In genomic region chr3:109323447-109324300, GRCm38 (mm10) we compare ENCODE assay signal across 16 mouse cellular contexts. TPM values are rescaled to one million over a fixed set of nuclear protein-coding genes. Genes with fewer than 3 reads are reported as not detected.
DNase-seq lines count a peak whose midpoint lies in the region; ATAC-seq lines count a peak whose summit lies in the region.
"Had no signal": no experiment of that assay in that cellular context is flagged by ENCODE, and none has a peak within 500 bp of the region (broad histone marks: within the 10 kb centered on the region; RNA-seq: fewer than 3 reads in every experiment).

No protein-coding gene starts in this region.

- no peak overlapping the region for H3K4me2 ChIP-seq in midbrain, embryonic 11.5 days
- H3K4me2 ChIP-seq in forebrain, embryonic 13.5 days, result no peak overlapping the region
- H3K4me2 ChIP-seq: intestine, embryonic 15.5 days; limb, embryonic 13.5 days; neural tube, embryonic 13.5 days had no signal

- no peak overlapping the region for H3K4me3 ChIP-seq in midbrain, embryonic 11.5 days (ENCODE audit: low read depth, low read length)
- no peak overlapping the region for H3K4me3 ChIP-seq in midbrain, embryonic 10.5 days
- H3K4me3 ChIP-seq in forebrain, embryonic 13.5 days, result no peak overlapping the region
- H3K4me3 ChIP-seq: intestine, embryonic 15.5 days; limb, embryonic 13.5 days; neural tube, embryonic 13.5 days had no signal

- H3K36me3 ChIP-seq in midbrain, embryonic 11.5 days (ENCODE audit: control insufficient read depth, insufficient read depth, low read length), result no peaks in the 10 kb centered on the region
- no peaks in the 10 kb centered on the region for H3K36me3 ChIP-seq in midbrain, embryonic 10.5 days
- H3K36me3 ChIP-seq in forebrain, embryonic 13.5 days (ENCODE audit: poor library complexity, severe bottlenecking), result no peaks in the 10 kb centered on the region
- H3K36me3 ChIP-seq: intestine, embryonic 15.5 days; limb, embryonic 13.5 days; neural tube, embryonic 13.5 days had no signal

- intact Hi-C loops in left cerebral cortex, postnatal 10 days (cut with DNase I), result no loop called here

- no peaks in the 10 kb centered on the region for H3K4me1 ChIP-seq in midbrain, embryonic 11.5 days (ENCODE audit: control insufficient read depth, insufficient read depth, low read length)
- H3K4me1 ChIP-seq in midbrain, embryonic 10.5 days, result peaks cover 5% of the 10 kb centered on the region; the same call in 1 of the 2 replicates
- H3K4me1 ChIP-seq in forebrain, embryonic 13.5 days, result no peaks in the 10 kb centered on the region
- H3K4me1 ChIP-seq: intestine, embryonic 15.5 days; limb, embryonic 13.5 days; neural tube, embryonic 13.5 days had no signal

- no peaks in the 10 kb centered on the region for H3K9me3 ChIP-seq in midbrain, embryonic 11.5 days (ENCODE audit: control insufficient read depth, low read length)
- H3K9me3 ChIP-seq in midbrain, embryonic 10.5 days (replicated peaks), result no peaks in the 10 kb centered on the region
- no peaks in the 10 kb centered on the region for H3K9me3 ChIP-seq in forebrain, embryonic 13.5 days (replicated peaks)
- H3K9me3 ChIP-seq: intestine, embryonic 15.5 days; limb, embryonic 13.5 days; neural tube, embryonic 13.5 days had no signal

- ATAC-seq in midbrain, embryonic 11.5 days (ENCODE audit: low FRiP score), result 0 out of 2 replicates have a peak, but pooled peaks have one; percentile 27
- ATAC-seq in activated CD4-positive, CD25-positive, alpha-beta regulatory T cell, adult 4 months, result peak; percentile 70
- ATAC-seq in neutrophil, adult 5-6 weeks (ENCODE audit: extremely low read depth, insufficient number of reproducible peaks, low FRiP score, poor library complexity, severe bottlenecking), result peak; percentile 79
- no peak for ATAC-seq in forebrain, embryonic 13.5 days
- ATAC-seq: intestine, embryonic 15.5 days had no signal

- DNase-seq in midbrain, embryonic 11.5 days (ENCODE audit: low spot score, missing footprints), result no peak
- no peak for DNase-seq in midbrain, embryonic 10.5 days (ENCODE audit: low spot score)
- DNase-seq in left cerebral cortex, postnatal 10 days (ENCODE audit: extremely low spot score in 1 of 2, low spot score in 2 of 2), result no peak
- no peak for DNase-seq in ovary, adult 18-20 months (ENCODE audit: low spot score)
- DNase-seq: cerebellum, adult 18-20 months; heart, adult 18-20 months; kidney, postnatal 25 days; layer of hippocampus, postnatal 36 days; lung, adult 2 months; midbrain, embryonic 14.5 days had no signal

- H3K27ac ChIP-seq in midbrain, embryonic 11.5 days (ENCODE audit: low read depth, low read length), result no peak overlapping the region
- no peak overlapping the region for H3K27ac ChIP-seq in midbrain, embryonic 10.5 days (replicated peaks)
- no peak overlapping the region for H3K27ac ChIP-seq in forebrain, embryonic 13.5 days
- H3K27ac ChIP-seq: intestine, embryonic 15.5 days; limb, embryonic 13.5 days; neural tube, embryonic 13.5 days had no signal

- WGBS in midbrain, embryonic 11.5 days, result 62% methylated on average over 7 of the region's 7 CpGs
- 70% methylated on average over 7 of the region's 7 CpGs for whole genome bisulfite sequencing in midbrain, embryonic 10.5 days
- WGBS in forebrain, embryonic 13.5 days, result 64% methylated on average over 7 of the region's 7 CpGs

- H3K27me3 ChIP-seq in midbrain, embryonic 11.5 days (ENCODE audit: control insufficient read depth, insufficient read depth, low read length), result no peaks in the 10 kb centered on the region
- H3K27me3 ChIP-seq in midbrain, embryonic 10.5 days (ENCODE audit: low read depth, poor library complexity, severe bottlenecking), result no peaks in the 10 kb centered on the region
- no peaks in the 10 kb centered on the region for H3K27me3 ChIP-seq in forebrain, embryonic 13.5 days
- H3K27me3 ChIP-seq: intestine, embryonic 15.5 days; limb, embryonic 13.5 days; neural tube, embryonic 13.5 days had no signal

- no peak overlapping the region for H3K9ac ChIP-seq in midbrain, embryonic 11.5 days (ENCODE audit: low read length)
- no peak overlapping the region for H3K9ac ChIP-seq in forebrain, embryonic 13.5 days
- H3K9ac ChIP-seq: intestine, embryonic 15.5 days; limb, embryonic 13.5 days; neural tube, embryonic 13.5 days had no signal

RNA-seq across cellular contexts. Expression of gene Vav3, which starts 16.8 kb away (rescaled TPM):
- 18.4 and 18.6 TPM in 2 replicates for polyA plus RNA-seq in midbrain, embryonic 11.5 days (2014; fragmentation: Nextera tagmentation; extraction: Ambion mirVana)
- polyA plus RNA-seq in midbrain, embryonic 10.5 days (2016; fragmentation: Nextera tagmentation; extraction: Ambion mirVana), result 7.6 and 8.4 TPM in 2 replicates
- polyA plus RNA-seq in activated CD4-positive, CD25-positive, alpha-beta regulatory T cell, adult 4 months (2017; shearing (Covaris generic)), result 10 to 100 TPM in 1 of 2 experiments, 1 to 10 TPM in 1; 8.7 to 12.2 TPM
- total RNA-seq in neutrophil, adult 5-6 weeks (2017), result 44.2 and 54.9 TPM in 2 replicates
- 1 to 10 TPM; 2.8 TPM for total RNA-seq in left cerebral cortex, postnatal 10 days (2021)
- 6.5 and 10.1 TPM in 2 replicates for polyA plus RNA-seq in forebrain, embryonic 13.5 days (2015; fragmentation: Nextera tagmentation; extraction: Ambion mirVana)
